Mouse (Mus musculus) liver, adult 2 months (tissue): Measurements from ENCODE around the gene Mast2.
A peak's percentile ranks its signal among the peaks of the same experiment; 100 is the strongest.

Experiments used
- CTCF ChIP-seq: fragments of 200-500 bp; IDR thresholded peaks from 2 replicates; pipeline ENCODE4 v1.5.1; 2011; ENCODE audit warnings: low read depth, low read length, control low read depth
- POLR2A ChIP-seq: fragments of 200-500 bp; IDR thresholded peaks from 2 replicates; pipeline ENCODE4 v1.6.1; 2011; ENCODE audit warnings: low read length, control low read depth; ENCODE audit not compliant: insufficient read depth; ENCODE audit errors: extremely low read depth

- TF ChIP-seq POLR2A (no peak), CTCF (peak; percentile 64)
These were observed 105.9 kb downstream of the Mast2 start for GRCm38 (mm10) chr4:116358099-116358498.
